Comparison of ENCODE assay signal across 10 mouse cellular contexts in the genomic region with DNA sequence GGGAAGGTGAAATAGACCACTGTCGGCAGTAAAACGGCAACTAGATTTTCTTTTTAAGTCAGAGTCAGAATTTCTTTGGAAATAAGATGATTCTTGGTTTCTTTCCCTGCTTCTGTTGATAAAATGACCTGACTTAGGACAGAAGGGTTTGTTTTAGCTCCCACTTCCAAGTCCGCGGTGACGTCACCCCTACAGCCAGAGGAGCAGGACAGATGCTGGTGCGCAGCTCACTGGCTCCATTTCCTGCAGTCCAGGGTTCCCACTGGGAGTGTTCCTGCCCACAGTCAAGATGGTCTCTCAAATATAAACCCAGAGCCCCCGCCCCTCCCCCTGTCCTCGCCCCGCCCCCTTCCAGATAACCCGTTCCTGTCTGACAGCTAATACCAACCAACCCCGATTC. TPM values are rescaled to one million over a fixed set of nuclear protein-coding genes. Genes with fewer than 3 reads are reported as not detected.
DNase-seq lines count a peak whose midpoint lies in the region; ATAC-seq and TF ChIP-seq lines count a peak whose summit lies in the region.
"Had no signal": no experiment of that assay in that cellular context is flagged by ENCODE, and none has a peak within 500 bp of the region (broad histone marks: within the 10 kb centered on the region; RNA-seq: fewer than 3 reads in every experiment).

No protein-coding gene starts in this region.

- no peaks in the 10 kb centered on the region for H3K27me3 ChIP-seq in kidney, adult 2 months (replicated peaks; ENCODE audit: control insufficient read depth, insufficient read depth, low read length)
- H3K27me3 ChIP-seq in lung, embryonic 15.5 days: no peaks in the 10 kb centered on the region
- H3K27me3 ChIP-seq: neural tube, embryonic 12.5 days had no signal

- no peaks in the 10 kb centered on the region for H3K4me1 ChIP-seq in kidney, adult 2 months (ENCODE audit: control insufficient read depth, insufficient read depth, low read length)
- peaks cover 8% of the 10 kb centered on the region; the same call in 1 of the 2 replicates for H3K4me1 ChIP-seq in lung, embryonic 15.5 days

- DNase-seq in embryo, embryonic 10.5 days (ENCODE audit: low spot score): peak; percentile 26
- no peak for DNase-seq in embryo, embryonic 10 days (ENCODE audit: low spot score)
- peak; percentile 58 for DNase-seq in adrenal gland, postnatal 10 days
- peak; percentile 58 for DNase-seq in kidney, adult 2 months
- DNase-seq in yolk sac, embryonic 10.5 days (ENCODE audit: low spot score): peak; percentile 68
- no peak for DNase-seq in spleen, postnatal 4 days (ENCODE audit: low spot score in 2 of 2)

- H3K27ac ChIP-seq in kidney, adult 2 months (ENCODE audit: insufficient read depth, low read depth, low read length): no peak overlapping the region
- peak overlapping the region; percentile 9; the same call in 1 of the 2 replicates for H3K27ac ChIP-seq in lung, embryonic 15.5 days
- H3K27ac ChIP-seq: neural tube, embryonic 12.5 days had no signal

- peak; percentile 13; the same call in 1 of the 2 replicates for ATAC-seq in granulocyte monocyte progenitor cell, adult 5-6 weeks (replicated peaks; ENCODE audit: poor library complexity, severe bottlenecking)
- peak; percentile 91 for ATAC-seq in lung, embryonic 15.5 days (ENCODE audit: borderline replicate concordance, extremely low read depth, low FRiP score, low TSS enrichment)

- no peak for TF ChIP-seq CTCF in kidney, adult 2 months (conservative IDR thresholded peaks at IDR 0.05; ENCODE audit: insufficient read depth, insufficient read length, low read depth, low read length)

- H3K9me3 ChIP-seq in lung, embryonic 15.5 days: no peaks in the 10 kb centered on the region
- H3K9me3 ChIP-seq: neural tube, embryonic 12.5 days had no signal

- peak overlapping the region; percentile 53 for H3K4me2 ChIP-seq in lung, embryonic 15.5 days
- H3K4me2 ChIP-seq: neural tube, embryonic 12.5 days had no signal

- no peak overlapping the region for H3K4me3 ChIP-seq in kidney, adult 2 months (ENCODE audit: insufficient read depth, low read depth, low read length)
- peak overlapping the region; percentile 31 for H3K4me3 ChIP-seq in lung, embryonic 15.5 days
- H3K4me3 ChIP-seq: erythroblast, embryonic 14.5 days; neural tube, embryonic 12.5 days had no signal

- WGBS in kidney, adult 2 months: 45% methylated on average over 11 of the region's 11 CpGs
- 24% methylated on average over 11 of the region's 11 CpGs for WGBS in lung, embryonic 15.5 days

- H3K9ac ChIP-seq in lung, embryonic 15.5 days: peak overlapping the region; percentile 22; the same call in 1 of the 2 replicates
- H3K9ac ChIP-seq: neural tube, embryonic 12.5 days had no signal

- TF ChIP-seq POLR2A in kidney, adult 2 months (IDR thresholded peaks at IDR 0.05; ENCODE audit: low read depth, low read length): no peak

- no peaks in the 10 kb centered on the region for H3K36me3 ChIP-seq in kidney, adult 2 months (ENCODE audit: control insufficient read depth, insufficient read depth, low read length)
- H3K36me3 ChIP-seq in lung, embryonic 15.5 days: no peaks in the 10 kb centered on the region
- H3K36me3 ChIP-seq: neural tube, embryonic 12.5 days had no signal

RNA-seq across cellular contexts. Expression of gene Socs5, which starts 34.8 kb away (rescaled TPM):
- total RNA-seq in adrenal gland, postnatal 10 days (2021): 10 to 100 TPM; 40.3 to 48.3 TPM
- 6.0 and 6.3 TPM in 2 replicates for total RNA-seq in granulocyte monocyte progenitor cell, adult 5-6 weeks (2014; fragmentation: Nextera tagmentation)
- total RNA-seq in granulocyte monocyte progenitor cell, adult 5-6 weeks (2017): 3.0 and 3.3 TPM in 2 replicates
- 11.5 and 11.7 TPM in 2 replicates for polyA plus RNA-seq in kidney, adult 2 months (2012; rRNA removed)
- 14.2 and 15.5 TPM in 2 replicates for polyA plus RNA-seq in lung, embryonic 15.5 days (2015; fragmentation: Nextera tagmentation; extraction: Ambion mirVana)

Comparison
In these comparisons a context has a peak if more than half of its experiments do, and no peak if none do; other contexts are left out.
1. DNase-seq: peak in embryo, embryonic 10.5 days (single experiment), adrenal gland, postnatal 10 days (single experiment), kidney, adult 2 months (single experiment) and yolk sac, embryonic 10.5 days (single experiment); none in embryo, embryonic 10 days (single experiment) and spleen, postnatal 4 days (0 of 2).
2. RNA of gene Socs5, which starts 34.8 kb away (total RNA-seq): 40.3 to 48.3 TPM in adrenal gland, postnatal 10 days; 3.0 to 6.3 TPM in granulocyte monocyte progenitor cell, adult 5-6 weeks; every median in the first group is over 4 times any median in the second.